Mouse (Mus musculus): Measurements from ENCODE around the gene Tnks1bp1.

Tnks1bp1 gene

GRCm38 (mm10) chr2:85037047-85038026, 10.5 kb upstream of the Tnks1bp1 start, which contains the start of the genes Ssrp1 and P2rx3:
Ssrp1 (plus strand) TSS chr2:85037234.
P2rx3 (minus strand) TSS chr2:85037462.
- in situ Hi-C loops (cut with MboI): loop anchor here (25.0 kb wide), 1 partner anchor 550 kb away; the partner anchor contains the start of gene Tfpi

DNA sequence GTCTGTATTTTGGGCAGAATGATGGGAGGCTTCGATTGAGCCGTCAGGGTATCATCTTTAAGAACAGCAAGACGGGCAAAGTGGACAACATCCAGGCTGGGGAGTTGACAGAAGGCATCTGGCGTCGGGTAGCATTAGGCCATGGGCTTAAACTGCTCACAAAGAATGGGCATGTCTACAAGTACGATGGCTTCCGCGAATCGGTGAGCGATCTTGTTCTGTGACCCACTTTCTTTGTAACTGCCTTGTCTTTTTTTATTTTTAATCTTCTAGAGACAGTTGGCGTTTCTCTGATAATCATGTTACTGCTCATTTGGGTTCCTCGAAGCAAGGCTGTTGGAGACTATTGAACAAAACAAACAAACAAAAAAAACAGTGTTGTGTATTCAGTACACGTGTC, 9.5 kb upstream of the Tnks1bp1 start:
- in situ Hi-C loops (cut with MboI): loop anchor here (25.0 kb wide), 1 partner anchor 551 kb away; the partner anchor contains the start of gene Tfpi

DNA sequence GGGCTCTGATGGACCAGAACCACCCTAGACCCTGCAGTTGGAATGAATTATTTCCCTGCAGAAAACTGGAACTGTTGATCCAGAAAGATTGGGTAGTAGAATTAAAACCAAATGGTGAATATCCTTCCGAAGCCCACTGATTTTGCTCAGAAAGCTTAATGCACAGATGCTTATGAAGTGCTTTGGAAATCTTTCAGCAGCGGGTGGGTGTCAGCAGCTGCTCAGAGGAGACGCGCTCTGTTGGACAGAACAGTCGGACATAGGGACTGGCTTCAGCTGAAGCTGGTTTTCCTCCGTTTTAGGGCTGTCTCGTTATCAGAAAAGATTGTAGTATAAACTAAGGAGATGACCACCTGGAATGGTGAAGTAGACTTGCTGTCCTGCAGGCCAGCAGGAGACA, 4.2 kb upstream of the Tnks1bp1 start:
- in situ Hi-C loops (cut with MboI): loop anchor here (25.0 kb wide), 1 partner anchor 556 kb away; the partner anchor contains the start of gene Tfpi

DNA sequence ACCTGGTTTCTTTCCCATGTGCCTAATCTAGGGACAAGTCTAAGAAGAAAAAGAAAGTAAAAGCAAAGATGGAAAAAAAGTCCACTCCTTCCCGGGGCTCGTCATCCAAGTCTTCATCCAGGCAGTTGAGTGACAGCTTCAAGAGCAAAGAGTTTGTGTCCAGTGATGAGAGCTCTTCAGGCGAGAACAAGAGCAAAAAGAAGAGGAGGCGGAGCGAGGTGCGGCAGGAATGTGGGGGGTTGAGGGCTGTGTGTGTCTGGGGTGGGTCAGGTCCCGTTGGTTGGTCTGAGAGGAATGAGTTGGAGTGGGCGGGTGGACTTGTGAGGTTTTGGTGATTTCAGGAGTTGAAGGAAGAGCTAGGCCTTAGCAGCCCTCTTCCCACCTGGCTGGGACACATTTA, 1.6 kb upstream of the Tnks1bp1 start:
- in situ Hi-C loops (cut with MboI): loop anchor here (25.0 kb wide), 1 partner anchor 559 kb away; the partner anchor contains the start of gene Tfpi

- in situ Hi-C loops (cut with MboI): loop anchor here (25.0 kb wide), 1 partner anchor 560 kb away; the partner anchor contains the start of gene Tfpi
These were observed 741 bp upstream of the Tnks1bp1 start for GRCm38 (mm10) chr2:85047081-85047480.

- in situ Hi-C loops (cut with MboI): loop anchor here (25.0 kb wide), 1 partner anchor 561 kb away; the partner anchor contains the start of gene Tfpi
These were observed 438 bp downstream of the Tnks1bp1 start for GRCm38 (mm10) chr2:85048168-85048751.

DNA sequence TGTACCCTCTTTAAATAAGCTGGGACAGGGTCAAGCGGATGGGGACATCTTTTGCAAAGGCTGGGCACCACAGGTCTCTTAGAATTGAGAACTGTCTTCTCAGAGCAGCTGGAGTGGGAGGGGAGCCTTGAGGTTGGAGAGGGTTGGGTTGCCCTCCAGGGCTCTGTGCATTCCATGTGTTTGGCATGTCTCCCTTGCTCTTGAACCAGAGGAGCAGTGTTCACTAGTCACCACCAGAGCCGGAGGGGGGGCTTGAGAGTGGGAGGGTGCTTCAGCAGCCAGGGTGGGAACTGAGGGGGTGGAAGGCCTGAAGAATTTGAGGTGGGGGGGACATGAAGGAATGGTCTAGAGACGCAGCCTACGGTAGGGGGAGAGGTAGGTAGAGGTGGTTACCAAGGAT, 1.5 kb downstream of the Tnks1bp1 start:
- in situ Hi-C loops (cut with MboI): loop anchor here (25.0 kb wide), 1 partner anchor 562 kb away; the partner anchor contains the start of gene Tfpi

GRCm38 (mm10) chr2:85050001-85050634, 2.3 kb downstream of the Tnks1bp1 start:
- in situ Hi-C loops (cut with MboI): no loop called here

DNA sequence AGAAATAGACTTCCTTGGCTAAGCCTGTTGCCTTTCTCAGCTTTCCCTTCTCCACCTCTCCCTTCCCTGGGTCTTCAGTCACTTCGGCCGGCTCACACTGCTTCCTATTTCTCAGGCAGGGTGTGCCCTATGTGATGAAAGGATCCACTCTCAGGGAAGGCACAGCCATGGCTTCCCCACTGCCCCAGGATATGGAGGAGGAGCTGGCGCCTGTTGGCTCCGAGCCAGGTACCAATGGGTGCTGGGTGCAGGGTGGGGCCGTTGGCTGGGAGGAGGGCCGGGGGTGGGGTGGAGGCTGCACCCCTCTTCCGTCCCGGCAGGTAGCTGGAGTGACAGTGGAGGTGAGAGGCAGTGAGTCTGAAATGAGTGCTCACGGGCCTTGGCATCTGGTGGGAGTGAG, 2.9 kb downstream of the Tnks1bp1 start:
- in situ Hi-C loops (cut with MboI): no loop called here

DNA sequence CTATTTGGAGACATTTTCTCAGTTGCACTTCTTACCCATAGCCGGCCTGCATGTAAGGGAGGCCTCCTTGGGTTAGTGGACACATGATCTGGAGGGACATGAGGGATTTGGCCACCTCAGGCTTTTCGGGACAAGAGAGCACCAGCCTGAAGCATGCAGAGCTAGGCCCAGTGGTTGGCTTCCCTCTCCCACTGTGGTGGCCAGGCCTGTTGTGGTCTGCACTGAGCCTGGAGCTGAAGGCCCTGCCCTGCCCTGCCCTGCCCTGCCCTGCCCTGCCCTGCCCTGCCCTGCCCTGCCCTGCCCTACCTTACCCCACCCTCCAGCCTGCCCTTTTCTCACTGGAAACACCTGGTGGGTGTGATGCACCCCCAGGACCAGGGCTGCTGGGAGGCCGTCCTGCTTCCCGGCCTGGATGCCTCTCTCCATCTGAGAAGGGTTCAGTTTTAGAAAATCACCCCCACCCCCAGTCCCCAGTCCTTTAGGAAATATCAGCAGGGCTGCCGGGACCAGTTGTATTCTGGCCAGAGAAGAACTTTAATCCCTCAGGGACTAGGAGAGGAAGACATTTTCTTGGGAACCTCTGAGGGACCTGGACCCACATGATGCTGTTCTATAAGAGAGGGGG, 5.5 kb downstream of the Tnks1bp1 start:
- in situ Hi-C loops (cut with MboI): no loop called here

DNA sequence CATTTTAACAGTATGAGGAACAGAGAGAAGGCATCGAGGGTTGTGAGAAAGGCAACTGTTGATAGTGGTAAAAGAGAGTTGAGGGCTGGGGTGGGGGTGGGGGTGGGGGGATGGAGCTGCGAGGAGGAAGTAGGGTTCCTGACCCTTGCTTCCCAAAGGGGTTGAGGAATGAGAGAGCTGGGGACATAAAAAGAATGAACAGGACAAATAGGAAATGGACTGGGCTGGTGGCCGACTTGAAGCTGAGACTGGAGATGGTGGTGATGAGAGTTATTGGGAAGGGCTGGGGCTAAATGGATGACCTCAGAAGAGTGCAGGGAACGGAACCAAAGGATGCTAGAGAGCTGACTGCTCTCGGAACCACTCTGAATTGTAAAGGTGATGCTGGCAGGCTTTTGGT, 8.9 kb downstream of the Tnks1bp1 start:
- in situ Hi-C loops (cut with MboI): no loop called here

GRCm38 (mm10) chr2:85059677-85060076, 11.9 kb downstream of the Tnks1bp1 start:
- in situ Hi-C loops (cut with MboI): no loop called here

- in situ Hi-C loops (cut with MboI): no loop called here
These were observed 12.8 kb downstream of the Tnks1bp1 start for GRCm38 (mm10) chr2:85060591-85061060.

- in situ Hi-C loops (cut with MboI): no loop called here
These were observed 13.3 kb downstream of the Tnks1bp1 start for GRCm38 (mm10) chr2:85061107-85061541.

GRCm38 (mm10) chr2:85065141-85065875, 17.5 kb downstream of the Tnks1bp1 start:
- in situ Hi-C loops (cut with MboI): no loop called here

- in situ Hi-C loops (cut with MboI): no loop called here
These were observed 19.1 kb downstream of the Tnks1bp1 start for GRCm38 (mm10) chr2:85066937-85067336.

GRCm38 (mm10) chr2:85067903-85068625, 20.2 kb downstream of the Tnks1bp1 start:
- in situ Hi-C loops (cut with MboI): no loop called here

DNA sequence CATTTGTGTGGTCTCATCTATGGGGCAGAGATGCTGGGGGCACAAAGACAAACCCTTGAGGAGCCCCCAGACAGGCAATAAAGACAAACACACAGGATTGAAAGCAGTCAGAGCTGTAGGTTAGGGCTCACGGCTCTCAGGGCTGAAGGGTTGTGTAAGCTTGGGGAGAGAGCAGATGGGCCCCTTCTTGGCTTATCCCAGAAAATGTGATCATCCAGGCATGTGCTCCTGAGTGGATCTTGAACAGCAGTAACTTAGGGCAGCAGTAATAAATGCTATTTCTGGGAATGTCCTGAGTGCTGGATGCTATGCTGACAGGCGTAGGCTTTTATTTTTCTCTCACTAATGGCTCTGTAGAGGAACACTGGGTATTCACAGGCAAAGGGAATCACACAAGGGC, 20.8 kb downstream of the Tnks1bp1 start:
- in situ Hi-C loops (cut with MboI): no loop called here

- in situ Hi-C loops (cut with MboI): no loop called here
These were observed 22.3 kb downstream of the Tnks1bp1 start for GRCm38 (mm10) chr2:85070086-85070485.

DNA sequence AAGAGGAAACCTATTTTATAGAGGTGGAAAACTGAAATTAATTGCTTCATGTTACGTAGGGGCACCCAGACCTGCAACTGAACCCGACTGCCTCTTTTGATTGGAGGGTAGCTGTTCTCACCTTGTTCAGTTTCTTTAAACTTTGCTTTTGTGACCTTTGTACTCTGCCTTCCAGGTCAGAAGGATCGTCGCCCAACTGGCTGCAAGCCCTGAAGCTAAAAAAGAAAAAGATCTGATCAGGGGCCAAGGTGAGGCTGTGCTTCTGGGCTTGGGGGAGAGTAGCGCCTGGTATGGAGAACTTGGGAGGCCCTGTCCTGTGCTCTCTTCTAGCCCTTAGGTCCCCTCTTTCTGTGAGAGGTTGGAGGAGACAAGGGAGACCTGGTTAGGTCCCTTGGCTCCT, 24.1 kb downstream of the Tnks1bp1 start:
- in situ Hi-C loops (cut with MboI): no loop called here
